ENCODE assay signal across 8 mouse cellular contexts in genomic region chr5:37015612-37016310, GRCm38 (mm10). TPM values are rescaled to one million over a fixed set of nuclear protein-coding genes. Genes with fewer than 3 reads are reported as not detected.
DNase-seq lines count a peak whose midpoint lies in the region; ATAC-seq and TF ChIP-seq lines count a peak whose summit lies in the region.

No protein-coding gene starts in this region.

- peak overlapping the region; percentile 44 for H3K4me2 ChIP-seq in midbrain, embryonic 15.5 days

- no peak for TF ChIP-seq CTCF in lung, adult 2 months (IDR thresholded peaks at IDR 0.05; ENCODE audit: insufficient read depth, low read length)

- H3K9ac ChIP-seq in midbrain, embryonic 15.5 days, result no peak overlapping the region

- DNase-seq in CD4-positive, CD25-positive, alpha-beta regulatory T cell, adult 2 months (ENCODE audit: low read depth, low spot score), result peak; percentile 20
- peak; percentile 16 for DNase-seq in lung, postnatal 36 days
- DNase-seq in lung, adult 2 months, result no peak
- DNase-seq in embryonic facial prominence, embryonic 10.5 days (ENCODE audit: low spot score), result peak; percentile 76
- DNase-seq in kidney, postnatal 10 days, result peak; percentile 72
- peak; percentile 67 for DNase-seq in thymus, postnatal 4 days

- WGBS in lung, adult 2 months, result 8% methylated on average over 27 of the region's 27 CpGs
- 7% methylated on average over 27 of the region's 27 CpGs for WGBS in embryonic facial prominence, embryonic 10.5 days
- 6% methylated on average over 27 of the region's 27 CpGs for WGBS in midbrain, embryonic 15.5 days

- no peak overlapping the region for H3K27ac ChIP-seq in embryonic facial prominence, embryonic 10.5 days (replicated peaks)
- H3K27ac ChIP-seq in midbrain, embryonic 15.5 days, result no peak overlapping the region

- ATAC-seq in CD4-positive, CD25-positive, alpha-beta regulatory T cell, adult 4 months, result no peak
- ATAC-seq in midbrain, embryonic 15.5 days (replicated peaks), result peak; percentile 43

- H3K4me1 ChIP-seq in lung, adult 2 months (ENCODE audit: control insufficient read depth, insufficient read depth, low read length), result no peaks in the 10 kb centered on the region
- peaks cover 4% of the 10 kb centered on the region; the same call in 1 of the 2 replicates for H3K4me1 ChIP-seq in embryonic facial prominence, embryonic 10.5 days
- peaks cover 11% of the 10 kb centered on the region for H3K4me1 ChIP-seq in midbrain, embryonic 15.5 days

- no peak for TF ChIP-seq POLR2A in lung, adult 2 months (IDR thresholded peaks at IDR 0.05; ENCODE audit: borderline replicate concordance, extremely low read depth, low read depth, low read length)

- H3K36me3 ChIP-seq in embryonic facial prominence, embryonic 10.5 days (replicated peaks), result no peaks in the 10 kb centered on the region
- H3K36me3 ChIP-seq in midbrain, embryonic 15.5 days (replicated peaks), result no peaks in the 10 kb centered on the region

- no peak overlapping the region for H3K4me3 ChIP-seq in lung, adult 2 months (replicated peaks; ENCODE audit: extremely low read depth, low read depth, low read length)
- 0 out of 2 replicates have a peak overlapping the region, but pooled peaks have one; percentile 3 for H3K4me3 ChIP-seq in embryonic facial prominence, embryonic 10.5 days
- peak overlapping the region; percentile 12 for H3K4me3 ChIP-seq in midbrain, embryonic 15.5 days

- H3K27me3 ChIP-seq in embryonic facial prominence, embryonic 10.5 days (replicated peaks; ENCODE audit: low read depth, poor library complexity, severe bottlenecking), result 0 out of 2 replicates have a peak, but pooled peaks cover 6% of the 10 kb centered on the region
- peaks cover 12% of the 10 kb centered on the region for H3K27me3 ChIP-seq in midbrain, embryonic 15.5 days (replicated peaks)

- no peaks in the 10 kb centered on the region for H3K9me3 ChIP-seq in embryonic facial prominence, embryonic 10.5 days
- H3K9me3 ChIP-seq in midbrain, embryonic 15.5 days, result no peaks in the 10 kb centered on the region

RNA-seq across cellular contexts. Expression of gene Wfs1, which starts 26.8 kb away (rescaled TPM):
- polyA plus RNA-seq in CD4-positive, CD25-positive, alpha-beta regulatory T cell, adult 4 months (2017; shearing (Covaris generic)), result 1 to 10 TPM in 1 of 2 experiments, under 1 TPM in 1; 0.81 to 1.7 TPM
- 15.7 and 19.3 TPM in 2 replicates for polyA plus RNA-seq in lung, adult 2 months (2012; rRNA removed)
- 7.3 and 10.0 TPM in 2 replicates for polyA plus RNA-seq in embryonic facial prominence, embryonic 10.5 days (2016; fragmentation: Nextera tagmentation; extraction: Ambion mirVana)
- polyA plus RNA-seq in midbrain, embryonic 15.5 days (2015; fragmentation: Nextera tagmentation; extraction: Ambion mirVana), result 8.9 and 10.2 TPM in 2 replicates
